Mouse (Mus musculus) liver, embryonic 13.5 days (tissue): ENCODE measurements around the gene Rasa2. TPM values are rescaled to one million over a fixed set of nuclear protein-coding genes. Genes with fewer than 3 reads are reported as not detected.
"Not testable (repeated sequence)": the region's sequence is repeated elsewhere in the genome, so short reads cannot be mapped to it uniquely, and the experiment has no call there.

Experiments
- ATAC-seq: fragments of 200-750 bp; cut with Nextera tagmentation; 2 replicates; pipeline ENCODE4 v1.8.0; 2017; ENCODE audit warnings: low read depth, mild to moderate bottlenecking, moderate number of reproducible peaks, moderate library complexity
- DNase-seq: peaks from one replicate; pipeline ENCODE4 v3.0.0; 2022
- H3K27ac ChIP-seq: fragments of 300-500 bp; sonication (generic); 2 replicates; pipeline ENCODE4 v1.5.1; 2015; ENCODE audit warnings: moderate library complexity, mild to moderate bottlenecking, inconsistent platforms
- H3K27me3 ChIP-seq: fragments of 300-500 bp; sonication (generic); 2 replicates; pipeline ENCODE4 v1.6.1; 2015; ENCODE audit warnings: mild to moderate bottlenecking, inconsistent platforms
- H3K36me3 ChIP-seq: fragments of 300-500 bp; sonication (generic); 2 replicates; pipeline ENCODE4 v1.6.1; 2015; ENCODE audit warnings: mild to moderate bottlenecking, inconsistent platforms
- H3K4me1 ChIP-seq: fragments of 300-500 bp; sonication (generic); replicated peaks from 2 replicates; pipeline ENCODE4 v1.6.1; 2015; ENCODE audit warnings: inconsistent platforms
- H3K4me2 ChIP-seq: fragments of 300-500 bp; sonication (generic); 2 replicates; pipeline ENCODE4 v1.6.1; 2015; ENCODE audit warnings: inconsistent platforms, mild to moderate bottlenecking, moderate library complexity
- H3K4me3 ChIP-seq: fragments of 300-500 bp; sonication (generic); replicated peaks from 2 replicates; pipeline ENCODE4 v1.5.1; 2015; ENCODE audit warnings: mild to moderate bottlenecking, inconsistent platforms
- H3K9ac ChIP-seq: fragments of 300-500 bp; sonication (generic); 2 replicates; pipeline ENCODE4 v1.6.1; 2015; ENCODE audit warnings: mild to moderate bottlenecking, inconsistent platforms
- H3K9me3 ChIP-seq: fragments of 300-500 bp; sonication (generic); replicated peaks from 2 replicates; pipeline ENCODE4 v1.6.1; 2016; ENCODE audit warnings: inconsistent platforms
- WGBS: fragments of 180-500 bp; shearing (Covaris S2); methylation state at CpG from one replicate; pipeline ENCODE4 v1.1.7; 2015; ENCODE audit not compliant: insufficient replicate concordance; 5-methylcytosine and 5-hydroxymethylcytosine counted together
- polyA plus RNA-seq: library from polyadenylated mRNA; unstranded; fragments of >200 nt; fragmentation: Nextera tagmentation; extraction: Ambion mirVana; gene quantifications from 2 replicates; pipeline ENCODE4 v1.2.1, GENCODE M21; 2015

Gene Rasa2
- polyA plus RNA-seq, 1 experiment from 2014 or later = 2.9 TPM

GRCm38 (mm10) chr9:96537615-96537919 is 93.8 kb downstream of the Rasa2 start:
- Histone ChIP-seq H3K9me3 (no peaks in the 10 kb centered on the region), H3K27me3 (no peaks in the 10 kb centered on the region), H3K36me3 (no peaks in the 10 kb centered on the region), H3K4me3 (no peak overlapping the region), H3K4me1 (peaks cover 14% of the 10 kb centered on the region), H3K9ac (no peak overlapping the region), H3K27ac (no peak overlapping the region), H3K4me2 (0 out of 2 replicates have a peak overlapping the region, but pooled peaks have one; percentile 76)
- DNase-seq (no peak), ATAC-seq (no peak)
- 87% methylated on average over 6 of the region's 6 CpGs for WGBS

GRCm38 (mm10) chr9:96536895-96537614 is 94.4 kb downstream of the Rasa2 start:
- Histone ChIP-seq H3K27me3 (no peaks in the 10 kb centered on the region), H3K4me1 (peaks cover 14% of the 10 kb centered on the region), H3K36me3 (no peaks in the 10 kb centered on the region), H3K9ac (peak overlapping the region; percentile 71), H3K9me3 (no peaks in the 10 kb centered on the region), H3K27ac (peak overlapping the region; percentile 55; the same call in 1 of the 2 replicates), H3K4me2 (peak overlapping the region; percentile 76), H3K4me3 (peak overlapping the region; percentile 58)
- DNase-seq = peak; percentile 46
- peak; percentile 80 for ATAC-seq
- 25% methylated on average over 37 of the region's 37 CpGs for WGBS

GRCm38 (mm10) chr9:96536093-96536492 is 95.3 kb downstream of the Rasa2 start:
- not testable (repeated sequence) for H3K9me3 ChIP-seq, H3K4me2 ChIP-seq, H3K27ac ChIP-seq, H3K27me3 ChIP-seq, H3K36me3 ChIP-seq, H3K9ac ChIP-seq, ATAC-seq, DNase-seq, H3K4me3 ChIP-seq
- peaks cover 14% of the 10 kb centered on the region for H3K4me1 ChIP-seq
- WGBS = 69% methylated on average over 4 of the region's 4 CpGs

- Histone ChIP-seq H3K4me1 (peaks cover 14% of the 10 kb centered on the region), H3K9ac (no peak overlapping the region), H3K27me3 (no peaks in the 10 kb centered on the region), H3K4me3 (no peak overlapping the region), H3K4me2 (no peak overlapping the region), H3K9me3 (no peaks in the 10 kb centered on the region), H3K27ac (no peak overlapping the region), H3K36me3 (no peaks in the 10 kb centered on the region)
- 68% methylated on average over 6 of the region's 6 CpGs for WGBS
- no peak for DNase-seq
- ATAC-seq = no peak
Observed at GRCm38 (mm10) chr9:96535431-96535830, 96.0 kb downstream of the Rasa2 start.

- Histone ChIP-seq H3K9ac (no peak overlapping the region), H3K4me3 (no peak overlapping the region), H3K27ac (no peak overlapping the region), H3K4me2 (no peak overlapping the region), H3K36me3 (no peaks in the 10 kb centered on the region), H3K9me3 (no peaks in the 10 kb centered on the region), H3K4me1 (peaks cover 14% of the 10 kb centered on the region), H3K27me3 (no peaks in the 10 kb centered on the region)
- DNase-seq (no peak), ATAC-seq (no peak)
- 70% methylated on average over 4 of the region's 4 CpGs for WGBS
Observed at GRCm38 (mm10) chr9:96534256-96534655, 97.2 kb downstream of the Rasa2 start.

GRCm38 (mm10) chr9:96533476-96533875 is 97.9 kb downstream of the Rasa2 start:
- H3K9me3 ChIP-seq = no peaks in the 10 kb centered on the region
- H3K9ac ChIP-seq = no peak overlapping the region
- WGBS = 70% methylated on average over 6 of the region's 6 CpGs
- H3K27ac ChIP-seq = no peak overlapping the region
- H3K4me2 ChIP-seq = no peak overlapping the region
- DNase-seq (no peak), ATAC-seq (no peak)
- no peaks in the 10 kb centered on the region for H3K27me3 ChIP-seq
- H3K4me3 ChIP-seq = no peak overlapping the region
- peaks cover 14% of the 10 kb centered on the region for H3K4me1 ChIP-seq
- H3K36me3 ChIP-seq = no peaks in the 10 kb centered on the region

GRCm38 (mm10) chr9:96532531-96532930 is 98.9 kb downstream of the Rasa2 start:
- H3K27me3 ChIP-seq = no peaks in the 10 kb centered on the region
- no peak overlapping the region for H3K9ac ChIP-seq
- WGBS = 63% methylated on average over 4 of the region's 4 CpGs
- H3K36me3 ChIP-seq = no peaks in the 10 kb centered on the region
- H3K4me1 ChIP-seq = peaks cover 13% of the 10 kb centered on the region
- no peak overlapping the region for H3K4me3 ChIP-seq
- ATAC-seq = no peak
- no peak for DNase-seq
- no peaks in the 10 kb centered on the region for H3K9me3 ChIP-seq
- H3K27ac ChIP-seq = no peak overlapping the region
- H3K4me2 ChIP-seq = no peak overlapping the region

- WGBS = 66% methylated on average over 11 of the region's 11 CpGs
- Histone ChIP-seq H3K4me3 (no peak overlapping the region), H3K27ac (no peak overlapping the region), H3K4me2 (no peak overlapping the region), H3K27me3 (no peaks in the 10 kb centered on the region), H3K9me3 (no peaks in the 10 kb centered on the region), H3K9ac (no peak overlapping the region), H3K4me1 (0 out of 2 replicates have a peak, but pooled peaks cover 6% of the 10 kb centered on the region), H3K36me3 (no peaks in the 10 kb centered on the region)
- DNase-seq (no peak), ATAC-seq (no peak)
Observed at GRCm38 (mm10) chr9:96530674-96531081, 100.7 kb downstream of the Rasa2 start.

GRCm38 (mm10) chr9:96529961-96530673 is 101.3 kb downstream of the Rasa2 start:
- no peaks in the 10 kb centered on the region for H3K27me3 ChIP-seq
- DNase-seq = no peak
- peaks cover 8% of the 10 kb centered on the region; the same call in 1 of the 2 replicates for H3K4me1 ChIP-seq
- 70% methylated on average over 10 of the region's 10 CpGs for whole genome bisulfite sequencing
- no peak for ATAC-seq
- no peak overlapping the region for H3K9ac ChIP-seq
- no peak overlapping the region for H3K27ac ChIP-seq
- no peaks in the 10 kb centered on the region for H3K9me3 ChIP-seq
- H3K4me2 ChIP-seq = no peak overlapping the region
- no peaks in the 10 kb centered on the region for H3K36me3 ChIP-seq
- no peak overlapping the region for H3K4me3 ChIP-seq

- Histone ChIP-seq H3K9ac (no peak overlapping the region), H3K9me3 (no peaks in the 10 kb centered on the region), H3K36me3 (no peaks in the 10 kb centered on the region), H3K4me1 (peaks cover 16% of the 10 kb centered on the region), H3K4me2 (no peak overlapping the region), H3K27ac (no peak overlapping the region), H3K4me3 (no peak overlapping the region), H3K27me3 (no peaks in the 10 kb centered on the region)
- ATAC-seq (no peak), DNase-seq (no peak)
- WGBS = 47% methylated on average over 4 of the region's 4 CpGs
Observed at GRCm38 (mm10) chr9:96526011-96526410, 105.4 kb downstream of the Rasa2 start.

- H3K9ac ChIP-seq = no peak within 1 kb of the TSS
- 44% methylated on average over 12 of the region's 12 CpGs for WGBS
- H3K4me2 ChIP-seq = no peak within 1 kb of the TSS
- no peaks in the 10 kb centered on the region for H3K9me3 ChIP-seq
- H3K36me3 ChIP-seq = no peaks in the 10 kb centered on the region
- ATAC-seq = peak; percentile 48
- H3K27me3 ChIP-seq = no peaks in the 10 kb centered on the region
- H3K4me3 ChIP-seq = no peak within 1 kb of the TSS
- H3K4me1 ChIP-seq = peaks cover 16% of the 10 kb centered on the region
- no peak within 1 kb of the TSS for H3K27ac ChIP-seq
- no peak for DNase-seq
Observed at GRCm38 (mm10) chr9:96524972-96525506, 106.4 kb downstream of the Rasa2 start, which contains the start of gene Gm28729. Gm28729 (minus strand) TSS chr9:96525264.
